Mouse (Mus musculus) myocyte (in vitro differentiated cells): Measurements from ENCODE around the gene 1810030O07Rik.

Experiments used
- CEBPB ChIP-seq: IDR thresholded peaks from 2 replicates; pipeline ENCODE4 v1.6.1; 2011; ENCODE audit warnings: mild to moderate bottlenecking, moderate library complexity; ENCODE audit not compliant: poor library complexity, insufficient read depth, severe bottlenecking
- E2F4 ChIP-seq: IDR thresholded peaks from one replicate; pipeline ENCODE4 v1.6.1; 2011; ENCODE audit warnings: mild to moderate bottlenecking, control low read depth, moderate library complexity; ENCODE audit not compliant: insufficient read depth
- MAX ChIP-seq: IDR thresholded peaks from one replicate; pipeline ENCODE4 v1.6.1; 2011; ENCODE audit warnings: low read depth, mild to moderate bottlenecking, control low read depth
- MYOD1 ChIP-seq, 3 experiments: IDR thresholded peaks; one replicate each; pipeline ENCODE4 v1.6.1; 2011; ENCODE audit warnings: control low read depth in 2 of 3, low read depth in 2 of 3, mild to moderate bottlenecking in 2 of 3, moderate library complexity in 1 of 3; ENCODE audit not compliant: insufficient read length in 2 of 3, control insufficient read depth in 1 of 3
- POLR2A ChIP-seq: IDR thresholded peaks from one replicate; pipeline ENCODE4 v1.6.1; 2011; ENCODE audit warnings: low read depth, mild to moderate bottlenecking, control low read depth, moderate library complexity; ENCODE audit not compliant: insufficient read length
- POLR2AphosphoS2 ChIP-seq: IDR thresholded peaks from one replicate; pipeline ENCODE4 v1.6.1; 2011; ENCODE audit warnings: low read depth, control low read depth; ENCODE audit not compliant: insufficient read length
- REST ChIP-seq: IDR thresholded peaks from one replicate; pipeline ENCODE4 v1.6.1; 2011; ENCODE audit warnings: mild to moderate bottlenecking, control low read depth, moderate library complexity; ENCODE audit not compliant: insufficient read depth, insufficient read length
- TCF12 ChIP-seq: IDR thresholded peaks from one replicate; pipeline ENCODE4 v1.6.1; 2011; ENCODE audit warnings: mild to moderate bottlenecking, control low read depth; ENCODE audit not compliant: poor library complexity, insufficient read depth, severe bottlenecking
- TCF3 ChIP-seq: IDR thresholded peaks from one replicate; pipeline ENCODE4 v1.6.1; 2011; ENCODE audit warnings: low read depth, control low read depth; ENCODE audit not compliant: insufficient read length
- USF1 ChIP-seq: IDR thresholded peaks from one replicate; pipeline ENCODE4 v1.6.1; 2011; ENCODE audit warnings: low read depth, mild to moderate bottlenecking, control low read depth, moderate library complexity

- TF ChIP-seq TCF12 (no peak), POLR2A (no peak), MAX (no peak), USF1 (no peak), MYOD1 (IDR thresholded peaks at IDR 0.05; ENCODE audit: control insufficient read depth in 1 of 3, insufficient read length in 2 of 3, low read depth in 2 of 3) (no peak), TCF3 (no peak), CEBPB (no peak), E2F4 (no peak), REST (no peak), POLR2AphosphoS2 (no peak)
These were observed 62.3 kb downstream of the 1810030O07Rik start for GRCm38 (mm10) chrX:12611211-12611610.
